ENCODE assay signal across 26 mouse cellular contexts in genomic region chr12:99280826-99281225, GRCm38 (mm10).
DNase-seq lines count a peak whose midpoint lies in the region; ATAC-seq and TF ChIP-seq lines count a peak whose summit lies in the region.
"Had no signal": no experiment of that assay in that cellular context is flagged by ENCODE, and none has a peak within 500 bp of the region (broad histone marks: within the 10 kb centered on the region; RNA-seq: fewer than 3 reads in every experiment).

No protein-coding gene starts in this region.

- H3K27me3 ChIP-seq in cerebellum, adult 2 months (ENCODE audit: control insufficient read depth, insufficient read depth, low read length) = no peaks in the 10 kb centered on the region
- H3K27me3 ChIP-seq in heart, embryonic 10.5 days (ENCODE audit: insufficient read depth, poor library complexity, severe bottlenecking) = no peaks in the 10 kb centered on the region
- H3K27me3 ChIP-seq in heart, embryonic 11.5 days (ENCODE audit: control insufficient read depth, insufficient read depth, low read length) = no peaks in the 10 kb centered on the region
- no peaks in the 10 kb centered on the region for H3K27me3 ChIP-seq in hindbrain, embryonic 15.5 days
- no peaks in the 10 kb centered on the region for H3K27me3 ChIP-seq in hindbrain, embryonic 13.5 days
- no peaks in the 10 kb centered on the region for H3K27me3 ChIP-seq in MEL (ENCODE audit: control insufficient read depth in 1 of 2, insufficient read depth in 2 of 2, low read length in 2 of 2)
- H3K27me3 ChIP-seq: heart, embryonic 15.5 days; limb, embryonic 15.5 days; midbrain, embryonic 13.5 days; neural tube, embryonic 13.5 days; Patski had no signal

- no peak for TF ChIP-seq RAD21 in MEL (IDR thresholded peaks at IDR 0.05; ENCODE audit: low read depth, low read length)

- no peak for TF ChIP-seq CTCF in cerebellum, adult 2 months (IDR thresholded peaks at IDR 0.05; ENCODE audit: borderline replicate concordance, insufficient read depth, low read depth, low read length)
- TF ChIP-seq CTCF in MEL (IDR thresholded peaks at IDR 0.05 in 2 of 3, conservative IDR thresholded peaks at IDR 0.05 in 1 of 3; ENCODE audit: control insufficient read depth in 1 of 3, insufficient read depth in 1 of 3, low read depth in 2 of 3, low read length in 3 of 3, poor library complexity in 1 of 3, severe bottlenecking in 1 of 3) = no peak

- peak; percentile 49 to 55 for DNase-seq in cerebellum, adult 2 months
- DNase-seq in cerebellum, adult 8-10 months = no peak
- no peak for DNase-seq in heart, embryonic 10.5 days (ENCODE audit: low spot score)
- no peak for DNase-seq in MEL (ENCODE audit: low read depth, low spot score)
- DNase-seq in frontal cortex, postnatal 10 days (ENCODE audit: low spot score in 2 of 2) = no peak
- DNase-seq: adrenal gland, postnatal 10 days; gastrocnemius, postnatal 10 days; kidney, adult 9 months; kidney, postnatal 10 days; layer of hippocampus, postnatal 36 days; lung, adult 2 months; lung, postnatal 10 days; thymus, adult 2 months; thymus, postnatal 36 days had no signal

- H3K4me2 ChIP-seq in heart, embryonic 11.5 days = no peak overlapping the region
- no peak overlapping the region for H3K4me2 ChIP-seq in hindbrain, embryonic 15.5 days
- H3K4me2 ChIP-seq in hindbrain, embryonic 13.5 days = no peak overlapping the region
- H3K4me2 ChIP-seq: heart, embryonic 15.5 days; limb, embryonic 15.5 days; midbrain, embryonic 13.5 days; neural tube, embryonic 13.5 days had no signal

- H3K4me3 ChIP-seq in cerebellum, adult 2 months (replicated peaks; ENCODE audit: insufficient read depth, low read depth, low read length) = no peak overlapping the region
- H3K4me3 ChIP-seq in heart, embryonic 10.5 days = no peak overlapping the region
- no peak overlapping the region for H3K4me3 ChIP-seq in heart, embryonic 11.5 days (ENCODE audit: low read depth, low read length)
- H3K4me3 ChIP-seq in hindbrain, embryonic 15.5 days = no peak overlapping the region
- no peak overlapping the region for H3K4me3 ChIP-seq in hindbrain, embryonic 13.5 days
- H3K4me3 ChIP-seq in MEL (ENCODE audit: control insufficient read depth in 1 of 2, insufficient read depth in 1 of 2, low read depth in 2 of 2, low read length in 2 of 2) = no peak overlapping the region
- H3K4me3 ChIP-seq: heart, embryonic 15.5 days; limb, embryonic 10.5 days; limb, embryonic 15.5 days; midbrain, embryonic 13.5 days; neural tube, embryonic 13.5 days had no signal

- H3K27ac ChIP-seq in cerebellum, adult 2 months (ENCODE audit: insufficient read depth, low read length) = peak overlapping the region; percentile 3
- H3K27ac ChIP-seq in heart, embryonic 10.5 days = peak overlapping the region; percentile 17; the same call in 1 of the 2 replicates
- H3K27ac ChIP-seq in heart, embryonic 11.5 days (ENCODE audit: low read depth, low read length) = no peak overlapping the region
- H3K27ac ChIP-seq in hindbrain, embryonic 15.5 days (replicated peaks) = 0 out of 2 replicates have a peak overlapping the region, but pooled peaks have one; percentile 9
- H3K27ac ChIP-seq in hindbrain, embryonic 13.5 days = no peak overlapping the region
- no peak overlapping the region for H3K27ac ChIP-seq in MEL (ENCODE audit: control insufficient read depth, low read depth, low read length)
- H3K27ac ChIP-seq: limb, embryonic 10.5 days; limb, embryonic 15.5 days; macrophage; neural tube, embryonic 13.5 days had no signal

- WGBS in cerebellum, adult 2 months = 46% methylated on average over 13 of the region's 13 CpGs
- 78% methylated on average over 13 of the region's 13 CpGs for WGBS in heart, embryonic 10.5 days
- 81% methylated on average over 13 of the region's 13 CpGs for WGBS in heart, embryonic 11.5 days (ENCODE audit: insufficient replicate concordance)
- 90% methylated on average over 13 of the region's 13 CpGs for WGBS in hindbrain, embryonic 15.5 days
- WGBS in hindbrain, embryonic 13.5 days = 89% methylated on average over 13 of the region's 13 CpGs

- H3K4me1 ChIP-seq in cerebellum, adult 2 months (ENCODE audit: control insufficient read depth, insufficient read depth, low read length) = peaks cover 44% of the 10 kb centered on the region
- peaks cover 79% of the 10 kb centered on the region for H3K4me1 ChIP-seq in heart, embryonic 10.5 days
- peaks cover 36% of the 10 kb centered on the region for H3K4me1 ChIP-seq in heart, embryonic 11.5 days (ENCODE audit: control insufficient read depth, insufficient read depth, low read length)
- peaks cover 38% of the 10 kb centered on the region for H3K4me1 ChIP-seq in hindbrain, embryonic 15.5 days (replicated peaks)
- peaks cover 48% of the 10 kb centered on the region for H3K4me1 ChIP-seq in hindbrain, embryonic 13.5 days (replicated peaks)
- peaks cover 0 to 12% of the 10 kb centered on the region in 2 experiments; a peak in 2 of 4 replicates for H3K4me1 ChIP-seq in MEL (ENCODE audit: control insufficient read depth in 1 of 2, insufficient read depth in 2 of 2, low read length in 2 of 2)

- no peak for ATAC-seq in heart, embryonic 11.5 days (replicated peaks; ENCODE audit: insufficient number of reproducible peaks, low FRiP score, low TSS enrichment)
- ATAC-seq in hindbrain, embryonic 15.5 days (ENCODE audit: low FRiP score, low read depth) = no peak
- no peak for ATAC-seq in hindbrain, embryonic 13.5 days (ENCODE audit: low FRiP score)
- ATAC-seq: forebrain, embryonic 16.5 days; intestine, postnatal 0 days; midbrain, embryonic 13.5 days; Patski had no signal

- no peak for TF ChIP-seq POLR2A in cerebellum, adult 2 months (IDR thresholded peaks at IDR 0.05; ENCODE audit: borderline replicate concordance, insufficient read depth, low read length)
- TF ChIP-seq POLR2A in MEL (IDR thresholded peaks at IDR 0.05; ENCODE audit: control insufficient read depth in 1 of 2, insufficient read depth in 1 of 2, low read depth in 1 of 2, low read length in 2 of 2, poor library complexity in 1 of 2) = no peak

- H3K9me3 ChIP-seq in heart, embryonic 10.5 days = no peaks in the 10 kb centered on the region
- no peaks in the 10 kb centered on the region for H3K9me3 ChIP-seq in heart, embryonic 11.5 days (replicated peaks; ENCODE audit: control insufficient read depth, low read length)
- H3K9me3 ChIP-seq in hindbrain, embryonic 15.5 days = no peaks in the 10 kb centered on the region
- H3K9me3 ChIP-seq in hindbrain, embryonic 13.5 days = no peaks in the 10 kb centered on the region
- no peaks in the 10 kb centered on the region for H3K9me3 ChIP-seq in MEL (replicated peaks; ENCODE audit: insufficient read depth, low read length)
- H3K9me3 ChIP-seq: heart, embryonic 15.5 days; limb, embryonic 10.5 days; limb, embryonic 15.5 days; midbrain, embryonic 13.5 days; neural tube, embryonic 13.5 days had no signal

- no peak for TF ChIP-seq EP300 in MEL (IDR thresholded peaks at IDR 0.05; ENCODE audit: low read depth in 1 of 2, low read length in 2 of 2)

- H3K9ac ChIP-seq in heart, embryonic 11.5 days (ENCODE audit: low read depth, low read length) = no peak overlapping the region
- H3K9ac ChIP-seq in hindbrain, embryonic 15.5 days = no peak overlapping the region
- H3K9ac ChIP-seq in hindbrain, embryonic 13.5 days = no peak overlapping the region
- 0 out of 2 replicates have a peak overlapping the region, but pooled peaks have one; percentile 19 for H3K9ac ChIP-seq in MEL (ENCODE audit: control insufficient read depth, low read depth, low read length, poor library complexity, severe bottlenecking)
- H3K9ac ChIP-seq: heart, embryonic 15.5 days; limb, embryonic 15.5 days; midbrain, embryonic 13.5 days; neural tube, embryonic 13.5 days had no signal

- no peaks in the 10 kb centered on the region for H3K79me2 ChIP-seq in MEL (ENCODE audit: control insufficient read depth, insufficient read depth, low read length, poor library complexity)

- H3K36me3 ChIP-seq in heart, embryonic 10.5 days = peaks cover 8% of the 10 kb centered on the region
- no peaks in the 10 kb centered on the region for H3K36me3 ChIP-seq in heart, embryonic 11.5 days (ENCODE audit: control insufficient read depth, insufficient read depth, low read length)
- no peaks in the 10 kb centered on the region for H3K36me3 ChIP-seq in hindbrain, embryonic 15.5 days
- 0 out of 2 replicates have a peak, but pooled peaks cover 2% of the 10 kb centered on the region for H3K36me3 ChIP-seq in hindbrain, embryonic 13.5 days
- peaks cover 0 to 7% of the 10 kb centered on the region in 2 experiments; a peak in 2 of 4 replicates for H3K36me3 ChIP-seq in MEL (ENCODE audit: control insufficient read depth in 1 of 2, insufficient read depth in 2 of 2, low read length in 2 of 2)
- H3K36me3 ChIP-seq: heart, embryonic 15.5 days; limb, embryonic 15.5 days; midbrain, embryonic 13.5 days; neural tube, embryonic 13.5 days had no signal

TF ChIP-seq in MEL, 35 proteins besides CTCF, POLR2A, EP300 and RAD21:
- TF ChIP-seq SMC3 (IDR thresholded peaks at IDR 0.05; ENCODE audit: low read depth, low read length) = no peak
- no peak for TF ChIP-seq ZKSCAN1 (IDR thresholded peaks at IDR 0.05; ENCODE audit: low read depth, low read length)
- no peak for TF ChIP-seq BHLHE40 (IDR thresholded peaks at IDR 0.05; ENCODE audit: borderline replicate concordance, low read depth, low read length)
- no peak for TF ChIP-seq GATA1 (IDR thresholded peaks at IDR 0.05; ENCODE audit: low read depth, low read length)
- no peak for TF ChIP-seq MAX (IDR thresholded peaks at IDR 0.05; ENCODE audit: low read length)
- no peak for TF ChIP-seq ETS1 (IDR thresholded peaks at IDR 0.05; ENCODE audit: low read depth, low read length)
- TF ChIP-seq TBP (IDR thresholded peaks at IDR 0.05; ENCODE audit: low read depth, low read length) = no peak
- TF ChIP-seq JUND (IDR thresholded peaks at IDR 0.05; ENCODE audit: low read depth, low read length) = no peak
- no peak for TF ChIP-seq USF2 (IDR thresholded peaks at IDR 0.05; ENCODE audit: borderline replicate concordance in 1 of 2, insufficient read depth in 1 of 2, low read depth in 1 of 2, low read length in 2 of 2)
- TF ChIP-seq POLR2AphosphoS5 (IDR thresholded peaks at IDR 0.05; ENCODE audit: borderline replicate concordance, low read depth, low read length) = no peak
- TF ChIP-seq ZMIZ1 (IDR thresholded peaks at IDR 0.05; ENCODE audit: low read depth, low read length) = no peak
- no peak for TF ChIP-seq MAZ (IDR thresholded peaks at IDR 0.05; ENCODE audit: low read depth, low read length)
- no peak for TF ChIP-seq TAL1 (IDR thresholded peaks at IDR 0.05; ENCODE audit: low read length)
- no peak for TF ChIP-seq CHD2 (IDR thresholded peaks at IDR 0.05; ENCODE audit: low read length)
- TF ChIP-seq HCFC1 (IDR thresholded peaks at IDR 0.05; ENCODE audit: low read depth, low read length) = no peak
- no peak for TF ChIP-seq SIN3A (IDR thresholded peaks at IDR 0.05; ENCODE audit: low read length)
- no peak for TF ChIP-seq MAFK (IDR thresholded peaks at IDR 0.05; ENCODE audit: borderline replicate concordance, low read depth, low read length)

Comparison
In these comparisons a context has a peak if more than half of its experiments do, and no peak if none do; other contexts are left out.
1. DNase-seq: peak in cerebellum, adult 2 months (2 of 2); none in cerebellum, adult 8-10 months (single experiment), heart, embryonic 10.5 days (single experiment), MEL (single experiment) and frontal cortex, postnatal 10 days (0 of 2).
2. H3K27ac ChIP-seq: peak in cerebellum, adult 2 months (single experiment), heart, embryonic 10.5 days (single experiment) and hindbrain, embryonic 15.5 days (single experiment); none in heart, embryonic 11.5 days (single experiment), hindbrain, embryonic 13.5 days (single experiment) and MEL (single experiment).